Mouse (Mus musculus) left cerebral cortex, postnatal 36 days (tissue): ENCODE results near the gene Arhgap45. TPM values are rescaled to one million over a fixed set of nuclear protein-coding genes. Genes with fewer than 3 reads are reported as not detected.

Experiments
- DNase-seq, 2 experiments: peaks; one replicate each; pipeline ENCODE4 v3.0.0; 2021 to 2022; ENCODE audit warnings: low spot score in 2 of 2, mixed read lengths in 1 of 2
- intact Hi-C: fragments of 180-260 bp; cut with DNase I; formaldehyde crosslinking; loops from one replicate; pipeline ENCODE4 v1.15.1; 2025
- total RNA-seq, 2 experiments: library from RNA; stranded (reverse); gene quantifications; 2 replicates each; pipeline ENCODE4 v1.2.3; 2021

Gene Arhgap45
- total RNA-seq, 2 experiments from 2014 or later: 3.3 to 5.3 TPM

GRCm38 (mm10) chr10:80003374-80004232 is 12.8 kb upstream of the Arhgap45 start:
- DNase-seq: no peak
- intact Hi-C loops: no loop called here

- intact Hi-C loops: no loop called here
- no peak for DNase-seq
These were observed 12.2 kb upstream of the Arhgap45 start for GRCm38 (mm10) chr10:80004233-80004705.

DNA sequence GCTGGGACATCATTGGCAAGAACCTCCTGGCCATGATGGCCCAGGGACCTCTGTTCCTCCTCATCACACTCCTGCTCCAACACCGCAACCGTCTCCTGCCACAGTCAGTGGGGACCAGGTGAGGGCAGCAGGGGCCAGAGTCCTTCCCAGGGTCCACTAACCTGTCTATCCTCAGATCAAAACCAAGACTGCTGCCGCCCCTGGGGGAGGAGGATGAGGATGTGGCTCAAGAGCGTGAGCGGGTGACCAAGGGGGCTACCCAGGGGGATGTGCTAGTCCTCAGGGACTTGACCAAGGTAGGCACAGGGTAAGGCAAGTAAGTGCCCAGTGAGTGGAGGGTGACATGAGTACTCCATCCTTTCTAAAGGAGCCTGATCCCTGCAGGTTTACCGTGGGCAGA is 4.7 kb upstream of the Arhgap45 start:
- intact Hi-C loops: no loop called here

GRCm38 (mm10) chr10:80013609-80014008 is 2.8 kb upstream of the Arhgap45 start:
- DNase-seq: no peak
- intact Hi-C loops: no loop called here

More for the DNA sequence above, 4.7 kb upstream of the Arhgap45 start:
- no peak for DNase-seq

GRCm38 (mm10) chr10:80014484-80015290 is 1.8 kb upstream of the Arhgap45 start:
- DNase-seq: no peak

GRCm38 (mm10) chr10:80015583-80015982 is 870 bp upstream of the Arhgap45 start:
- intact Hi-C loops: no loop called here
- DNase-seq: no peak

More at GRCm38 (mm10) chr10:80014484-80015290, 1.8 kb upstream of the Arhgap45 start:
- intact Hi-C loops: no loop called here

- intact Hi-C loops: no loop called here
- DNase-seq: no peak
These were observed 478 bp downstream of the Arhgap45 start for GRCm38 (mm10) chr10:80016931-80017330.

DNA sequence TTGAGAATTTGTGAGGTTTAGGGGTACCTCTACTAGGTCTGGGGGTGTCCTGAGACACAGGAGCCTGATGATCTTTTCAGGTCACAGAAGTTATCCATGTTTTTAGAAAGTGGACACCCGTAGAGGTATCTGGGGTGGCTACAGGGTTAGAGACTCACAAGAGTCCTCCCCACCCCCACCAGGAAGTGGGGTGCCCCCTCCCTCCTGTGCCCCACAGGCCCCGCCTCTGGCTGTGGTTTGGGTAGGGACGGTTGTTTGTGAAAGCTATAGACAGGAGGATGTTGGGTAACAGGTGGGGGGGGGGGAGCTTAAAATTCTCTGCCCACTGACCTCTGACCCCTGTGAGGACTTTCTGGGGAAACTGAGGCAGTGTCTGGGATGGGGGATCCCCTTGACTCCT is 908 bp downstream of the Arhgap45 start:
- DNase-seq: no peak
- intact Hi-C loops: no loop called here

DNA sequence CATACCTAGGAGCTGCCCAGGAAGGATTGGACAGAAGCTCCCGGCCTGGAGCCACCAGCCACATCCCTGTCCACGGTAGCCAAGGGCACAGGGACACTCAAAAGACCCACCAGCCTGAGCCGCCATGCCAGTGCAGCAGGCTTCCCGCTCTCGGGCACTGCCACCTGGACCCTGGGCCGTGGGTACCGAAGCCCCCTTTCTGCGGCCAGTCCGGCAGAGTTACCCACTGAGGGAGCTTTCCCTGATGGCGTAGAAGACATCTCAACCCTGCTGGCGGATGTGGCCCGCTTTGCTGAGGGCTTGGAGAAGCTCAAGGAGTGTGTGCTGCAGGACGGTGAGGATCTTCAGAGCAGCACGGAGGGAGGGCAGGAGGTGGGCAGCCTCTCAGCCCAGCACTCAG is 1.3 kb downstream of the Arhgap45 start:
- DNase-seq: no peak
- intact Hi-C loops: no loop called here

GRCm38 (mm10) chr10:80018739-80019297 is 2.4 kb downstream of the Arhgap45 start:
- intact Hi-C loops: no loop called here
- DNase-seq: no peak

DNA sequence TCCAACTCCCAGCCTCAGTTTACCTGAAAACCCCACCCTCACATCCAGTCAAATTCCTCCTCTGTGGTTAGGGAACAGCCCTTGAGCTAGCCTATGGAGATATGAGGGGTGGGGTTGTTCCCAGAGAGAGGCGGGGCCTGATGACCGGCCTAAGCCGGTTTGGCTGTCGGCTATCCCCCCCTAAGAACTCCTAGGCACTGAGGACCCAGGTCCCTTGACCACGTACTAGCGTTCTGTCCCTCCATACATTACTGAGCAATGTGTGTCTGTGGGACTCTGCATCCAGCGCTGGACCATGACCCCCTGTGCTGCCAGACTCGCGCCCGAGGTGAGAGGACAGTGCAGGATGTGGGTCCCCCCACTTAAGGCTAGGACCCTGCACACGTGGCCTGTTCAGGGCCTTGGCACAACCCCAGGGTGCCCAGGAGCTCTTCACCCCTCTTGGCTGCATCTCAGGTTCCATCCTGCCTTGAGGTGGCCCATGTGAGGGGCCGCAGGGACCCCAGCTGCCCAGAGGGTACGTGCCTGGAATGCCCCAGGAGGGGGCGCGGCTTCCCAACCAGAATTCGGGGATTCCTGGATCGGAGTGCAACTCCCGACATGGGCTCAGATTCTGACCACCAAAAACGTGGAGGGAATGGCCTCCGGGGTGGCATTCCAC is 3.1 kb downstream of the Arhgap45 start:
- intact Hi-C loops: no loop called here
- DNase-seq: no peak

- intact Hi-C loops: no loop called here
- no peak for DNase-seq
These were observed 3.7 kb downstream of the Arhgap45 start for GRCm38 (mm10) chr10:80020191-80020590.

- no peak for DNase-seq
- intact Hi-C loops: no loop called here
These were observed 4.3 kb downstream of the Arhgap45 start for GRCm38 (mm10) chr10:80020603-80021319.

- intact Hi-C loops: no loop called here
- no peak for DNase-seq
These were observed 4.8 kb downstream of the Arhgap45 start for GRCm38 (mm10) chr10:80021320-80021641.

DNA sequence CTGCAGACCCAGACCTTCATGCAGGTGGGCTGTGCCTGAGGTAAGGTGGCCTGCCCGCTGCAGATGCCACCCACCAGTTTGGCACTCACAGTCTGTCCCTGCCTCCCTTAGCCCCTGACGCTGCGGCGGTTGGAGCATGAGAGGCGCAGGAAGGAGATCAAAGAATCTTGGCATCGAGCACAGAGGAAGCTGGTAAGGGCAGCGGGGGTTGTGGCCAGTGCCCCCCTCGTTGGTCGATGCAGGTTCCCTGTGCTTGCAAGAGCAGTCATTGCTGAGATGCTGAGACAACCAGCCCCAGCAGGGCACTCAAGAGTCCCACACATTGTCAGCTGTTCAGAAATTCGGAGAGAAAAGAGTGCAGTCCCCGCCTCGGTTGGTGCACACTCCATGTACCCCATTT is 5.7 kb downstream of the Arhgap45 start:
- intact Hi-C loops: no loop called here
- no peak for DNase-seq

- no peak for DNase-seq
- intact Hi-C loops: no loop called here
These were observed 6.4 kb downstream of the Arhgap45 start for GRCm38 (mm10) chr10:80022806-80023205.

GRCm38 (mm10) chr10:80023758-80024157 is 7.3 kb downstream of the Arhgap45 start:
- DNase-seq: no peak
- intact Hi-C loops: no loop called here

DNA sequence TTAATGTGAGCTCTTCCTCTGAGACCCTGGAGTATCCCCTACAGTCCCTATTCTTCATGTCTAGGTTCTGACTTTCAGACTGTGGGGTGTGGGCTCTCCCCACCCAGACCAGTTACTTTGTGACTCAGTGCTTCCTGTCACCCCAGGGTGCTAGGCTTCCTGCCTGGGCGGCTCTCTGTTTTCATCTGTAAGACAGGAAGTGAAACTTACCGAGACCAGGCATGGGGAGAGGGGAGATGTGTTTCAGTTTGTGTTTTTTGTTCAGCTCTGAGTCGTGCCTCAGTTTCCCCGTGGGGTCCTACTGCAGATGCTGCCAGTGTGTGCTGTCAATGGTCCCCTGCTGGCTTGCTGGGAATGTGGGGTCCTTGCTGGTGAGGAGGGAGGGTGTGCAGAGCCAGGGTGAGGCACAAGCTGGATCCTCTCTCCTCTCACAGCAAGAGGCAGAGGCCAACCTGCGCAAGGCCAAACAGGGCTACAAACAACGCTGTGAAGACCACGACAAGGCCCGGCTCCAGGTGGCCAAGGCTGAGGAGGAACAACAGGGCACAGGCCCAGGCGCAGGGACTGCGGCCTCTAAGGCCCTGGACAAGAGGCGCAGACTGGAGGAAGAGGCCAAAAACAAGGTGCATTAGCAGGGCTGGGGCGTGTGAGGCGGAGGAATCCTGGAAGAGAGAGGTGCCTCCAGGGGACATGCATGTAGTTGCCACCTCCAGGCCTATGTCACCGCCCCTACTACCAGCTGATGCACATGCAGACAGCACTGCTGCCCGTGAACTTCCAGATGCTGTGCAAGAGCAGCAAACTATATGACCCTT is 8.0 kb downstream of the Arhgap45 start:
- intact Hi-C loops: no loop called here
- DNase-seq: no peak

GRCm38 (mm10) chr10:80025044-80025347 is 8.5 kb downstream of the Arhgap45 start:
- DNase-seq: no peak
- intact Hi-C loops: no loop called here
